Mouse (Mus musculus): ENCODE measurements around the gene Vcam1. TPM values are rescaled to one million over a fixed set of nuclear protein-coding genes. Genes with fewer than 3 reads are reported as not detected.
A peak's percentile ranks its signal among the peaks of the same experiment; 100 is the strongest.

The Vcam1 gene
- polyA plus RNA-seq, 1 experiment from 2014 or later, result 93.4 TPM

GRCm38 (mm10) chr3:116162097-116162666, 32.7 kb upstream of the Vcam1 start:
- no peaks in the 10 kb centered on the region for H3K27me3 ChIP-seq (ENCODE audit: insufficient read depth, low read length)
- no peaks in the 10 kb centered on the region for H3K9me3 ChIP-seq (ENCODE audit: low read length)
- H3K4me1 ChIP-seq (ENCODE audit: insufficient read depth), result no peaks in the 10 kb centered on the region
- WGBS (ENCODE audit: insufficient replicate concordance), result 55% methylated on average over 9 of the region's 9 CpGs
- ATAC-seq, result peak; percentile 77
- H3K36me3 ChIP-seq (replicated peaks; ENCODE audit: insufficient read depth, low read length), result no peaks in the 10 kb centered on the region
- H3K4me3 ChIP-seq (ENCODE audit: low read depth, low read length), result no peak overlapping the region
- H3K4me2 ChIP-seq (ENCODE audit: low read depth, low read length), result no peak overlapping the region
- DNase-seq, result no peak
- peak overlapping the region; percentile 69 for H3K27ac ChIP-seq (ENCODE audit: low read depth)
- no peak for TF ChIP-seq CTCF (IDR thresholded peaks at IDR 0.05; ENCODE audit: low read depth)
- peak; percentile 25; the same call in 1 of the 2 replicates for TF ChIP-seq EP300 (IDR thresholded peaks at IDR 0.05; ENCODE audit: low read depth)
- H3K9ac ChIP-seq (replicated peaks), result no peak overlapping the region

DNA sequence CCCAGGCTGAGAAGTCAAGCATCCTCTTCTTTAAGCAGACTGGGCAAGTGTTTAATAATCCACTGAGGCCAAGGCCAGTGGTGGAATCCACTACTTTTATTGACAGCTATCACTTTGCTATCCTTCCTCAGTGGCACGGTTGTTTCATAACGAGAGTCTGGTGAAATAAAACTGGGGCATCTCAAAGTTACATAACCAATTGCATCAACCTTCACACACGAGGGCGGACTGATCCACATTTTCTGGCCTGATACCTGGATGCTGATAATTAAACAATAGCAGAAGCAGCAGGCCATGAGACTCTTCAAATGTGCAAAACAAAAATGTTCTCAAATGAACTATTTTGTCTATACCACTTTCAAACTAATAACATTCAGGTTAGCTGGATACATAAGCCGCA, 29.9 kb upstream of the Vcam1 start:
- Histone ChIP-seq H3K9me3 (ENCODE audit: low read length) (no peaks in the 10 kb centered on the region), H3K27me3 (ENCODE audit: insufficient read depth, low read length) (no peaks in the 10 kb centered on the region), H3K4me1 (ENCODE audit: insufficient read depth) (no peaks in the 10 kb centered on the region), H3K9ac (replicated peaks) (no peak overlapping the region), H3K4me2 (ENCODE audit: low read depth, low read length) (no peak overlapping the region), H3K4me3 (ENCODE audit: low read depth, low read length) (no peak overlapping the region), H3K36me3 (replicated peaks; ENCODE audit: insufficient read depth, low read length) (no peaks in the 10 kb centered on the region), H3K27ac (ENCODE audit: low read depth) (no peak overlapping the region)
- WGBS (ENCODE audit: insufficient replicate concordance), result 77% methylated on average over 5 of the region's 5 CpGs
- no peak for DNase-seq
- TF ChIP-seq CTCF (IDR thresholded peaks at IDR 0.05; ENCODE audit: low read depth) (no peak), EP300 (IDR thresholded peaks at IDR 0.05; ENCODE audit: low read depth) (no peak)
- ATAC-seq, result no peak

DNA sequence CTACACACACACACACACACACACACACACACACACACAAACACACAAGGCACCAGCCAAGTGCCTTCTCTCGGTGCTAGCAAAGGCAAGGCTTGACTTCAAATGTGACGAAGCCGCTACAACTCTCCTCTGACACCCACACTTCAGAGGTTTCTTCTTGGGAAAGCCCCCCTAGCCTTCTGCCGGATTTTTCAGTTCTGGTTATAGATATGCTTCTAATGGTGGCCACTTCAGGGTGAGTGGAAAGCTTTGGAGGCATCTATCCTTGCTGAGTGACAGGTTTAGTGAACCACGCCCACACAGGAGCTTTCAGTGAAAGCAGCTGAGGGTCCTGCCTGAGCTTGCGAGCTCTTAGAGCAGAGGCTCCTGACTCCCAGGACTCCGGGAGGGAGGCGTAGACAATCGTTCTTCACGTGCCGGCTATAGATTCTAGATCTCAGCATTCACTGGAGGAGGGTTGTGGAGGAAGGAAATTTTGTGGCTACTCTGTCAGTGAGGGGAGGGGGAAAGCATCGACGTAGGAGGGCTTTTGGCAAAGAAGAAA, 28.0 kb upstream of the Vcam1 start:
- DNase-seq (no peak), ATAC-seq (no peak)
- Histone ChIP-seq H3K4me3 (ENCODE audit: low read depth, low read length) (no peak overlapping the region), H3K36me3 (replicated peaks; ENCODE audit: insufficient read depth, low read length) (no peaks in the 10 kb centered on the region), H3K9ac (replicated peaks) (no peak overlapping the region), H3K9me3 (ENCODE audit: low read length) (no peaks in the 10 kb centered on the region), H3K4me1 (ENCODE audit: insufficient read depth) (no peaks in the 10 kb centered on the region), H3K27me3 (ENCODE audit: insufficient read depth, low read length) (no peaks in the 10 kb centered on the region), H3K4me2 (ENCODE audit: low read depth, low read length) (no peak overlapping the region), H3K27ac (ENCODE audit: low read depth) (no peak overlapping the region)
- 63% methylated on average over 13 of the region's 13 CpGs for WGBS (ENCODE audit: insufficient replicate concordance)
- no peak for TF ChIP-seq CTCF (IDR thresholded peaks at IDR 0.05; ENCODE audit: low read depth)
- no peak for TF ChIP-seq EP300 (IDR thresholded peaks at IDR 0.05; ENCODE audit: low read depth)

GRCm38 (mm10) chr3:116150056-116150632, 20.7 kb upstream of the Vcam1 start:
- Histone ChIP-seq H3K27me3 (ENCODE audit: insufficient read depth, low read length) (no peaks in the 10 kb centered on the region), H3K27ac (ENCODE audit: low read depth) (no peak overlapping the region), H3K4me3 (ENCODE audit: low read depth, low read length) (no peak overlapping the region), H3K9me3 (ENCODE audit: low read length) (no peaks in the 10 kb centered on the region), H3K4me2 (ENCODE audit: low read depth, low read length) (no peak overlapping the region), H3K9ac (replicated peaks) (no peak overlapping the region), H3K36me3 (replicated peaks; ENCODE audit: insufficient read depth, low read length) (no peaks in the 10 kb centered on the region), H3K4me1 (ENCODE audit: insufficient read depth) (no peaks in the 10 kb centered on the region)
- no peak for ATAC-seq
- TF ChIP-seq CTCF (IDR thresholded peaks at IDR 0.05; ENCODE audit: low read depth) (no peak), EP300 (IDR thresholded peaks at IDR 0.05; ENCODE audit: low read depth) (no peak)
- 67% methylated on average over 13 of the region's 13 CpGs for WGBS (ENCODE audit: insufficient replicate concordance)
- DNase-seq, result no peak

DNA sequence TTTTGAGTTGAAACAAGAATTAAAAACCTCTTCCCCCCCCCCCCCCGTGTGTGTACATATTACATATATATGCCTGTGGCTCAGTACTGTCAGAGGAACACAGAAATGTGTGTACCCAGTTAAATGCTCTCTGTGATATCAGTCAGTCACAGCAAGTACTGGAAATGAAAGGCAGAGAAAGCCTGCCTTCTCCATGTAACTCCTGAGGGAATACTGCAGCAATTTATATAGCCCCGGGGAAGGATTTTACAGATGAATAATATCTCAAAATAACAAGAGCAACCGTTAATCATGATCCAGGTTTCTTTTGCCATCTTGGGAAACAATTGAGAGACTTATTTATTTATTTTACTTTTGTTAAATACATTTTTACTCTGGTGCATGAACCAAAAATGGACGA, 19.6 kb upstream of the Vcam1 start:
- no peak overlapping the region for H3K27ac ChIP-seq (ENCODE audit: low read depth)
- ATAC-seq (no peak), DNase-seq (no peak)
- no peak overlapping the region for H3K4me2 ChIP-seq (ENCODE audit: low read depth, low read length)
- no peaks in the 10 kb centered on the region for H3K27me3 ChIP-seq (ENCODE audit: insufficient read depth, low read length)
- no peaks in the 10 kb centered on the region for H3K36me3 ChIP-seq (replicated peaks; ENCODE audit: insufficient read depth, low read length)
- no peak overlapping the region for H3K4me3 ChIP-seq (ENCODE audit: low read depth, low read length)
- H3K9ac ChIP-seq (replicated peaks), result no peak overlapping the region
- H3K4me1 ChIP-seq (ENCODE audit: insufficient read depth), result no peaks in the 10 kb centered on the region
- WGBS (ENCODE audit: insufficient replicate concordance), result 65% methylated on average over 4 of the region's 4 CpGs
- TF ChIP-seq CTCF (IDR thresholded peaks at IDR 0.05; ENCODE audit: low read depth) (no peak), EP300 (IDR thresholded peaks at IDR 0.05; ENCODE audit: low read depth) (no peak)
- no peaks in the 10 kb centered on the region for H3K9me3 ChIP-seq (ENCODE audit: low read length)

- H3K4me2 ChIP-seq (ENCODE audit: low read depth, low read length), result no peak overlapping the region
- no peak overlapping the region for H3K9ac ChIP-seq (replicated peaks)
- no peaks in the 10 kb centered on the region for H3K4me1 ChIP-seq (ENCODE audit: insufficient read depth)
- no peak for DNase-seq
- ATAC-seq, result no peak
- no peak overlapping the region for H3K4me3 ChIP-seq (ENCODE audit: low read depth, low read length)
- no peak overlapping the region for H3K27ac ChIP-seq (ENCODE audit: low read depth)
- TF ChIP-seq CTCF (IDR thresholded peaks at IDR 0.05; ENCODE audit: low read depth) (no peak), EP300 (IDR thresholded peaks at IDR 0.05; ENCODE audit: low read depth) (no peak)
- H3K36me3 ChIP-seq (replicated peaks; ENCODE audit: insufficient read depth, low read length), result no peaks in the 10 kb centered on the region
- H3K9me3 ChIP-seq (ENCODE audit: low read length), result no peaks in the 10 kb centered on the region
- WGBS (ENCODE audit: insufficient replicate concordance), result 57% methylated on average over 9 of the region's 9 CpGs
- no peaks in the 10 kb centered on the region for H3K27me3 ChIP-seq (ENCODE audit: insufficient read depth, low read length)
Observed at GRCm38 (mm10) chr3:116148676-116149075, 19.2 kb upstream of the Vcam1 start.
